Mouse (Mus musculus): Measurements from ENCODE around the gene Serpine1. TPM values are rescaled to one million over a fixed set of nuclear protein-coding genes. Genes with fewer than 3 reads are reported as not detected.

The Serpine1 gene
- polyA plus RNA-seq, 1 experiment: 33.4 TPM

DNA sequence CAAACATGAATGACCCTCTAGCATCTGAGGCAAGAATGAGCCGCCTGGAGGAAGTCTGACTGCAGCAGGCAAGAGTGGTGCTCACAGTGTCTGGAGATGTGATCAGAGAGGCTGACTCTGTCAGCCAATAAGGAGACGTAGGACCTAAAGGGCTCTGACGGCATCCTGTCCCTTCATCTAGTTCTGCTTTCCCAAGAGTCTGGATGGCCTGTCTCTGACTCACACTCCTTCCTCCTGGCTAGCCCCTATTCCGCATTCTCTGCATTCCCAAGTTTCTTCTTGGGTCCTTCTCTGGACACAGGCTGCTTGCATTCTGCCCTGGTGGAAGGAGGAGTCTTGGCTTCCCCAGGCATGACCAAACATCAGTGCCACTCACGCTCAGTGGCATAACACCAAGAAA lies 7.8 kb upstream of the Serpine1 start:
- H3K9ac ChIP-seq (ENCODE audit: low read depth, poor library complexity, severe bottlenecking): no peak overlapping the region
- no peak overlapping the region for H3K27ac ChIP-seq (ENCODE audit: insufficient read depth, low read length)

DNA sequence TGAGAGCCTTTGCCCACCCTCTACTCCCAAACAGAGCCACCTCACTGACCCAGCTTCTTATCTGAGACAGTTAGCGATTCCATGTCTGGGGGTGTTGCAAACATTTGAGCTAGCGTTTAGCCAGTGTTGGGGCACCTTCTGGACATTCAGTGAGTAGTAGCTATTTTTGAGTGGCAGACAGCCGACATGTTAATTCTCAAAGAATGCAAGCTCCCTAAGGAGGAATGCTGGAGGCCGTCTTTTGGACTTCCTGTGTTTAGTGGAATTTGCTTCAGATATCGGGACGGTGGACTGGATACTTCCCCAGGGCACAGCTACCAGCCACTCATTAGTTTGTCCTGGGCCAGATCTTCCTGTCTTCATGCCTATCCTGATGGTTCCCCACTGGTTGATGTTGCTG lies 6.5 kb upstream of the Serpine1 start:
- no peaks in the 10 kb centered on the region for H3K9me3 ChIP-seq (replicated peaks; ENCODE audit: control insufficient read depth, insufficient read depth, low read length, poor library complexity, severe bottlenecking)
- H3K27me3 ChIP-seq (ENCODE audit: control insufficient read depth, insufficient read depth, low read length, poor library complexity, severe bottlenecking): no peaks in the 10 kb centered on the region
- TF ChIP-seq POLR2A (IDR thresholded peaks at IDR 0.05; ENCODE audit: insufficient read depth, low read length): no peak
- no peak for TF ChIP-seq EP300 (IDR thresholded peaks at IDR 0.05; ENCODE audit: insufficient read depth, low read depth, low read length)
- no peak for TF ChIP-seq CTCF (IDR thresholded peaks at IDR 0.05; ENCODE audit: low read depth, low read length)
- H3K27ac ChIP-seq (ENCODE audit: insufficient read depth, low read length): no peak overlapping the region
- H3K9ac ChIP-seq (ENCODE audit: low read depth, poor library complexity, severe bottlenecking): no peak overlapping the region
- H3K4me1 ChIP-seq (ENCODE audit: control insufficient read depth, insufficient read depth, low read length): peaks cover 7% of the 10 kb centered on the region
- no peak overlapping the region for H3K4me3 ChIP-seq (ENCODE audit: low read depth, low read length)
- no peaks in the 10 kb centered on the region for H3K36me3 ChIP-seq (ENCODE audit: control insufficient read depth, insufficient read depth, low read length, poor library complexity, severe bottlenecking)

More for the DNA sequence above, 7.8 kb upstream of the Serpine1 start:
- TF ChIP-seq POLR2A (IDR thresholded peaks at IDR 0.05; ENCODE audit: insufficient read depth, low read length): no peak
- TF ChIP-seq EP300 (IDR thresholded peaks at IDR 0.05; ENCODE audit: insufficient read depth, low read depth, low read length): no peak
- TF ChIP-seq CTCF (IDR thresholded peaks at IDR 0.05; ENCODE audit: low read depth, low read length): no peak
- Histone ChIP-seq H3K27me3 (ENCODE audit: control insufficient read depth, insufficient read depth, low read length, poor library complexity, severe bottlenecking) (no peaks in the 10 kb centered on the region), H3K9me3 (replicated peaks; ENCODE audit: control insufficient read depth, insufficient read depth, low read length, poor library complexity, severe bottlenecking) (no peaks in the 10 kb centered on the region), H3K4me3 (ENCODE audit: low read depth, low read length) (no peak overlapping the region), H3K4me1 (ENCODE audit: control insufficient read depth, insufficient read depth, low read length) (peaks cover 3% of the 10 kb centered on the region), H3K36me3 (ENCODE audit: control insufficient read depth, insufficient read depth, low read length, poor library complexity, severe bottlenecking) (no peaks in the 10 kb centered on the region)

- Histone ChIP-seq H3K9ac (ENCODE audit: low read depth, poor library complexity, severe bottlenecking) (no peak overlapping the region), H3K27me3 (ENCODE audit: control insufficient read depth, insufficient read depth, low read length, poor library complexity, severe bottlenecking) (no peaks in the 10 kb centered on the region), H3K9me3 (replicated peaks; ENCODE audit: control insufficient read depth, insufficient read depth, low read length, poor library complexity, severe bottlenecking) (no peaks in the 10 kb centered on the region), H3K36me3 (ENCODE audit: control insufficient read depth, insufficient read depth, low read length, poor library complexity, severe bottlenecking) (no peaks in the 10 kb centered on the region), H3K4me1 (ENCODE audit: control insufficient read depth, insufficient read depth, low read length) (peaks cover 7% of the 10 kb centered on the region), H3K4me3 (ENCODE audit: low read depth, low read length) (no peak overlapping the region), H3K27ac (ENCODE audit: insufficient read depth, low read length) (no peak overlapping the region)
- TF ChIP-seq POLR2A (IDR thresholded peaks at IDR 0.05; ENCODE audit: insufficient read depth, low read length) (no peak), CTCF (IDR thresholded peaks at IDR 0.05; ENCODE audit: low read depth, low read length) (no peak), EP300 (IDR thresholded peaks at IDR 0.05; ENCODE audit: insufficient read depth, low read depth, low read length) (no peak)
These were observed 6.0 kb upstream of the Serpine1 start for GRCm38 (mm10) chr5:137078041-137078440.

- H3K27me3 ChIP-seq (ENCODE audit: control insufficient read depth, insufficient read depth, low read length, poor library complexity, severe bottlenecking): no peaks in the 10 kb centered on the region
- no peak overlapping the region for H3K4me3 ChIP-seq (ENCODE audit: low read depth, low read length)
- H3K36me3 ChIP-seq (ENCODE audit: control insufficient read depth, insufficient read depth, low read length, poor library complexity, severe bottlenecking): no peaks in the 10 kb centered on the region
- H3K9me3 ChIP-seq (replicated peaks; ENCODE audit: control insufficient read depth, insufficient read depth, low read length, poor library complexity, severe bottlenecking): no peaks in the 10 kb centered on the region
- no peak overlapping the region for H3K9ac ChIP-seq (ENCODE audit: low read depth, poor library complexity, severe bottlenecking)
- no peak for TF ChIP-seq CTCF (IDR thresholded peaks at IDR 0.05; ENCODE audit: low read depth, low read length)
- TF ChIP-seq POLR2A (IDR thresholded peaks at IDR 0.05; ENCODE audit: insufficient read depth, low read length): no peak
- no peak for TF ChIP-seq EP300 (IDR thresholded peaks at IDR 0.05; ENCODE audit: insufficient read depth, low read depth, low read length)
- H3K27ac ChIP-seq (ENCODE audit: insufficient read depth, low read length): no peak overlapping the region
- peaks cover 7% of the 10 kb centered on the region for H3K4me1 ChIP-seq (ENCODE audit: control insufficient read depth, insufficient read depth, low read length)
These were observed 5.1 kb upstream of the Serpine1 start for GRCm38 (mm10) chr5:137077187-137077586.

DNA sequence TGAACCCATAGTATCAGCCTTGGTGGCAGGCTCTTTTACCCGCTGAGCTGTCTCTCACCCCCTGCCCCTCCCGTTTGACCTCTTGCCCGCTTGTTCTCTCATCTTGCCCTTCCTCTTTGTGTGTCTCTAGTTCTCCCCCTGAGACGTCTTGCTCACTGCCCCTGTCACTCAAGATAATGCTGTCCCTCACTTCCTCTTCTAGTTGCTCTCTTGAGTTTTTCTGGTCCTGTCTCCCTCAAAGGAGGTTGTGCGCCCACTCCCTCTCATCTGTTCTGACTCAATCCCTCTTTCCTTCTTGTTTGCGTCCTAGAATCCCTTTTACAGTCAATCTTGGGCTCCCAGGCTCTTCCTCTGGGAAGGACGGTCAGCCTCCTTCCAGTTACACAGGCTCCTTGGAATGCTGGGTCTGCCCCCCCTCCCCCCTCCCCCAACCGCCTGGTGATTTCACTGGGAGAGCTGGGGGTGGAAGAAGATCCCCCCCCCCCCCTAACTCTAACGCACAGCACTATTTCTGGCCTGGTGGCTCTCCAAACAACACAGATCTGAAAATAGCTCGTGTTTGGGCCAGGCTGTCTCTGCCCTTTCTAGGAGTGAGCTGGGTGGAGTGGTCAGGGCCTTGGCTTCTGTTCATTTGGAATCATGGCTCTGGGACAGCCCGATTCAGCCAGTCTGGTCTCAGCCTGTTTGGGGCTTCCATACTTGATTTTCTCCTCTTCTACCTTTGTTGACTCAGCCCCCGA lies 4.3 kb upstream of the Serpine1 start:
- H3K4me3 ChIP-seq (ENCODE audit: low read depth, low read length): no peak overlapping the region
- no peaks in the 10 kb centered on the region for H3K9me3 ChIP-seq (replicated peaks; ENCODE audit: control insufficient read depth, insufficient read depth, low read length, poor library complexity, severe bottlenecking)
- no peaks in the 10 kb centered on the region for H3K36me3 ChIP-seq (ENCODE audit: control insufficient read depth, insufficient read depth, low read length, poor library complexity, severe bottlenecking)
- no peak overlapping the region for H3K9ac ChIP-seq (ENCODE audit: low read depth, poor library complexity, severe bottlenecking)
- H3K27ac ChIP-seq (ENCODE audit: insufficient read depth, low read length): no peak overlapping the region
- no peaks in the 10 kb centered on the region for H3K27me3 ChIP-seq (ENCODE audit: control insufficient read depth, insufficient read depth, low read length, poor library complexity, severe bottlenecking)
- TF ChIP-seq POLR2A (IDR thresholded peaks at IDR 0.05; ENCODE audit: insufficient read depth, low read length) (no peak), CTCF (IDR thresholded peaks at IDR 0.05; ENCODE audit: low read depth, low read length) (no peak), EP300 (IDR thresholded peaks at IDR 0.05; ENCODE audit: insufficient read depth, low read depth, low read length) (no peak)
- H3K4me1 ChIP-seq (ENCODE audit: control insufficient read depth, insufficient read depth, low read length): peaks cover 7% of the 10 kb centered on the region

DNA sequence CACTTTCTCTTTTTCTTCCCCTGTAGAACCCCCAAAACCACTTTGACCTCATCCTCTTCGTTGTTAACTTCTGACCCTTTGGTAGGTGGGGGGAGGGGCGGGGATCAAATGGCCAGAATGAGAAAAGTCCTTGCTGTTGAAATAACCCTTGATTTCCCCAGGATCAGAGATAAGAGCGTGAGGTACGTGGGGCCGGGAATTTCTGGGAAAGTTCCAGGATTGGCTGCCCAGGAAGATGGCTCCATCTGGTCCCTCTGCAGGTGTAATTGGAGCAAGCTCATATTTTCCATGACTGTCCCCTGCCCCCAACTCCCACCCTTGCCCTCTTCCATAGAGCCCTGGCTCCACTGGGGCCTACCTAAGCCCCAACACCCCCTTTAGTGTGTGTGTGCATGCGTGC lies 3.7 kb upstream of the Serpine1 start:
- Histone ChIP-seq H3K4me1 (ENCODE audit: control insufficient read depth, insufficient read depth, low read length) (peaks cover 7% of the 10 kb centered on the region), H3K27ac (ENCODE audit: insufficient read depth, low read length) (no peak overlapping the region), H3K27me3 (ENCODE audit: control insufficient read depth, insufficient read depth, low read length, poor library complexity, severe bottlenecking) (no peaks in the 10 kb centered on the region), H3K9me3 (replicated peaks; ENCODE audit: control insufficient read depth, insufficient read depth, low read length, poor library complexity, severe bottlenecking) (no peaks in the 10 kb centered on the region), H3K9ac (ENCODE audit: low read depth, poor library complexity, severe bottlenecking) (no peak overlapping the region), H3K36me3 (ENCODE audit: control insufficient read depth, insufficient read depth, low read length, poor library complexity, severe bottlenecking) (no peaks in the 10 kb centered on the region), H3K4me3 (ENCODE audit: low read depth, low read length) (no peak overlapping the region)
- TF ChIP-seq POLR2A (IDR thresholded peaks at IDR 0.05; ENCODE audit: insufficient read depth, low read length): no peak
- TF ChIP-seq CTCF (IDR thresholded peaks at IDR 0.05; ENCODE audit: low read depth, low read length): no peak
- TF ChIP-seq EP300 (IDR thresholded peaks at IDR 0.05; ENCODE audit: insufficient read depth, low read depth, low read length): no peak

All from ES-Bruce4 (cell line).